Mouse (Mus musculus) adrenal gland, adult (tissue): Measurements from ENCODE around the gene Specc1.
A peak's percentile ranks its signal among the peaks of the same experiment; 100 is the strongest.

Experiments
- DNase-seq, 2 experiments: peaks; one replicate each; pipeline ENCODE4 v3.0.0; 2022 to 2023; ENCODE audit warnings: low spot score in 1 of 2; ENCODE audit not compliant: inconsistent age in 2 of 2

Specc1 gene

GRCm38 (mm10) chr11:62080476-62080875, 123.9 kb downstream of the Specc1 start:
- no peak for DNase-seq

GRCm38 (mm10) chr11:62086648-62087047, 130.1 kb downstream of the Specc1 start:
- DNase-seq = no peak

GRCm38 (mm10) chr11:62087051-62087450, 130.5 kb downstream of the Specc1 start:
- no peak for DNase-seq

GRCm38 (mm10) chr11:62088651-62089050, 132.1 kb downstream of the Specc1 start:
- no peak for DNase-seq

GRCm38 (mm10) chr11:62090321-62090720, 133.8 kb downstream of the Specc1 start:
- no peak for DNase-seq

- no peak for DNase-seq
These were observed 146.9 kb downstream of the Specc1 start for GRCm38 (mm10) chr11:62103380-62103911.

- no peak for DNase-seq
These were observed 149.9 kb downstream of the Specc1 start for GRCm38 (mm10) chr11:62106401-62106871.

- DNase-seq = no peak
These were observed 150.8 kb downstream of the Specc1 start for GRCm38 (mm10) chr11:62107272-62107836.

GRCm38 (mm10) chr11:62118561-62118960, 162.0 kb downstream of the Specc1 start:
- DNase-seq = no peak

GRCm38 (mm10) chr11:62119871-62120270, 163.3 kb downstream of the Specc1 start:
- peak in 1 of 2 experiments; percentile 82 for DNase-seq

- DNase-seq = no peak
These were observed 164.8 kb downstream of the Specc1 start for GRCm38 (mm10) chr11:62121365-62121764.

- DNase-seq = peak; percentile 79 to 94
These were observed 171.1 kb downstream of the Specc1 start for GRCm38 (mm10) chr11:62127692-62128091.

GRCm38 (mm10) chr11:62128197-62128596, 171.6 kb downstream of the Specc1 start:
- no peak for DNase-seq

- DNase-seq = no peak
These were observed 173.6 kb downstream of the Specc1 start for GRCm38 (mm10) chr11:62130191-62130590.

GRCm38 (mm10) chr11:62130685-62131295, 174.2 kb downstream of the Specc1 start:
- DNase-seq = no peak

- DNase-seq = no peak
These were observed 175.0 kb downstream of the Specc1 start for GRCm38 (mm10) chr11:62131601-62132000.

GRCm38 (mm10) chr11:62134191-62134590, 177.6 kb downstream of the Specc1 start:
- no peak for DNase-seq

- peak in 1 of 2 experiments; percentile 74 for DNase-seq
These were observed 188.9 kb downstream of the Specc1 start for GRCm38 (mm10) chr11:62145216-62146110.

- DNase-seq = peak in 1 of 2 experiments; percentile 75
These were observed 190.1 kb downstream of the Specc1 start for GRCm38 (mm10) chr11:62146661-62147060.

- DNase-seq = no peak
These were observed 191.5 kb downstream of the Specc1 start for GRCm38 (mm10) chr11:62148026-62148425.

GRCm38 (mm10) chr11:62148449-62148848, 191.9 kb downstream of the Specc1 start:
- no peak for DNase-seq
